Mouse (Mus musculus) ovary, adult 2 months (tissue): ENCODE measurements around the gene Slc44a3. TPM values are rescaled to one million over a fixed set of nuclear protein-coding genes. Genes with fewer than 3 reads are reported as not detected.

ENCODE experiments used
- polyA plus RNA-seq: library from polyadenylated mRNA; depleted of rRNA; stranded (reverse); fragments of >200 nt; gene quantifications from 2 replicates; pipeline ENCODE4 v1.2.3, GENCODE M21; 2012; rRNA removed

Slc44a3 gene
- 6.1 and 8.1 TPM in 2 replicates for polyA plus RNA-seq

DNA sequence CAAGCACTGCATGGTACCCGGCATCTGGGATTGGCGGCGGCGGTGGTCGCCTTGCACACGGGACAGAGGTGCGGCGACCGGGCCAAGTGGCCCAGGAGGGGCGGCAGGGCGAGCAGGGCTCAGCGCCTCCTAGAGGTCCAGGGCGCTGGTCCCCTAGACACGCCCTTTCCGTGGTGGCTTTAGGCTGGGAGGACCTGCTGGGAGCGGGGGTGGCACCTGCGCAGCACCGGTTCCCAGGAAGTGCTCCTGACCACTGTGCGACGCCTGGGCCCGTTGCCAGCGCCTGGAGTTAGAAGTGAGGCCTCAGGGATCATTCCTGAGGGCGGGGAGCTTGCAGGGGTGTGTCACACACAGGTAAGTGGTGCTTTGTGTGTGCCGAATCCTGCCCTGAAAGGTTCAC is at the start of gene Slc44a3:
Gene Slc44a3 (minus strand): TSS at position 229 of the 400 bp plus-strand sequence.

DNA sequence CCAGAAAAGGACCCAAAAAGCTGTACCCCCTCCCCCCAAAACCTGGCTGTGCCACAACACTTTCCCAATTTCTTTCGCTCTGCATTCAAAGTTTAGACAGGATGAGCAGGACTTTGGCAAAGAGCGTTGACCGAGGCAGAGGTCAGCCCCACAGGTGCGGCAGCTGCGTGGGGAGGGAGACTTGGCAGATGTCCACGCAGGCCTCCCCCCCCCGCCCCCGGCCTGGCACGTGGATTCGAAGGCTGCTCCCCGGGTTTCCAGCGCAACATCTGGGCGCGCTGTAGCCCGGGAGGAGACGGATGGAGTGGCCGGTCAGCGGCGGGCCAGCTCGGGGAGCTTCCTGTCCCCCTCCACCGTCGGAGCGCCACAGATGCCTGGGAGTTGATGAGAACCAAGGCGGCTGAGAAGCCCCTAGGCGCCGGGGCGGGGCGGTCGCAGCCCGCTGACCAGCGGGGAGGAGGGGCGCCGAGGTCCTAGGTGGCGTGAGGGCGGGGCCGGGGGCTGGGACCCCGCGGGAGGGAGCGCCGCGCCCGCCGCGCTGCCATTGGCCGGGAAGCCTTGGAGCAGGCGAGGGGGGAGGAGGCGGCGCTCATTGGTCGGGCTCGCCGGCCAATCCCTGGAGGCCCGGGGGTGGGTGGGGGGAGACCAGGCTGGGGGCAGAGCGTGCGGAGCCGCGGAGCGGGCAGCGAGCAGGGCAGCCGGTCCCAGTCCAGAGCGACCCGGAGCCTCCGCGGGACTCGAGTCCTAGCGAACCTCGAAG is 106.2 kb downstream of the Slc44a3 start, which contains the start of gene Cnn3:
Gene Cnn3 (plus strand): TSS at position 637 of the 760 bp plus-strand sequence.

Other genes starting within 250 kb of the Slc44a3 start
- gene Tmem56, start 249.3 kb downstream of the Slc44a3 start, polyA plus RNA-seq: 1.2 and 1.9 TPM in 2 replicates
- gene Alg14, start 240.6 kb downstream of the Slc44a3 start, polyA plus RNA-seq: 16.0 and 19.7 TPM in 2 replicates
- gene Cnn3, start 105.9 kb downstream of the Slc44a3 start, polyA plus RNA-seq: 496 TPM in 2 replicates
- gene 4930432M17Rik, start 138.4 kb upstream of the Slc44a3 start, polyA plus RNA-seq: not detected in 2 replicates
- gene F3, start 191.1 kb upstream of the Slc44a3 start, polyA plus RNA-seq: 40.1 and 55.9 TPM in 2 replicates